Mouse (Mus musculus) G1E (cell line): ENCODE results near the gene Rab31.

ENCODE experiments used
- CTCF ChIP-seq: IDR thresholded peaks from 2 replicates; pipeline ENCODE4 v1.5.1; 2012; ENCODE audit warnings: low read depth, low read length, inconsistent platforms, mixed read lengths
- GATA1 ChIP-seq: IDR thresholded peaks from 2 replicates; pipeline ENCODE4 v1.6.1; 2012; ENCODE audit warnings: borderline replicate concordance, low read length, inconsistent platforms, mixed read lengths
- GATA2 ChIP-seq: IDR thresholded peaks from 2 replicates; pipeline ENCODE4 v1.6.1; 2012; ENCODE audit warnings: low read depth, low read length, inconsistent platforms, borderline replicate concordance
- TAL1 ChIP-seq: conservative IDR thresholded peaks from 2 replicates; pipeline ENCODE4 v1.6.1; 2012; ENCODE audit warnings: low read depth, low read length, inconsistent platforms, mixed read lengths

- TF ChIP-seq TAL1, result no peak
- no peak for TF ChIP-seq CTCF
- TF ChIP-seq GATA1, result no peak
- TF ChIP-seq GATA2, result no peak
Measured at GRCm38 (mm10) chr17:65721330-65721729, 51.2 kb downstream of the Rab31 start.
